Mouse (Mus musculus) left cerebral cortex, postnatal 10 days (tissue): Measurements from ENCODE around the gene Fzd9. TPM values are rescaled to one million over a fixed set of nuclear protein-coding genes. Genes with fewer than 3 reads are reported as not detected.
"Not testable (repeated sequence)": the region's sequence is repeated elsewhere in the genome, so short reads cannot be mapped to it uniquely, and the experiment has no call there.

ENCODE experiments used
- DNase-seq, 2 experiments: peaks; one replicate each; pipeline ENCODE4 v3.0.0; 2021 to 2022; ENCODE audit warnings: low spot score in 2 of 2, mixed read lengths in 1 of 2; ENCODE audit errors: extremely low spot score in 1 of 2
- intact Hi-C: fragments of 180-260 bp; cut with DNase I; formaldehyde crosslinking; loops from one replicate; pipeline ENCODE4 v1.15.1; 2025
- total RNA-seq, 2 experiments: library from RNA; stranded (reverse); gene quantifications; 2 replicates each; pipeline ENCODE4 v1.2.3; 2021

Fzd9 gene
- total RNA-seq, 2 experiments from 2014 or later = 8.8 to 9.0 TPM

- intact Hi-C loops = no loop called here
- peak in 1 of 2 experiments; percentile 48 for DNase-seq
Observed at GRCm38 (mm10) chr5:135250186-135251078, 598 bp downstream of the Fzd9 start.

DNA sequence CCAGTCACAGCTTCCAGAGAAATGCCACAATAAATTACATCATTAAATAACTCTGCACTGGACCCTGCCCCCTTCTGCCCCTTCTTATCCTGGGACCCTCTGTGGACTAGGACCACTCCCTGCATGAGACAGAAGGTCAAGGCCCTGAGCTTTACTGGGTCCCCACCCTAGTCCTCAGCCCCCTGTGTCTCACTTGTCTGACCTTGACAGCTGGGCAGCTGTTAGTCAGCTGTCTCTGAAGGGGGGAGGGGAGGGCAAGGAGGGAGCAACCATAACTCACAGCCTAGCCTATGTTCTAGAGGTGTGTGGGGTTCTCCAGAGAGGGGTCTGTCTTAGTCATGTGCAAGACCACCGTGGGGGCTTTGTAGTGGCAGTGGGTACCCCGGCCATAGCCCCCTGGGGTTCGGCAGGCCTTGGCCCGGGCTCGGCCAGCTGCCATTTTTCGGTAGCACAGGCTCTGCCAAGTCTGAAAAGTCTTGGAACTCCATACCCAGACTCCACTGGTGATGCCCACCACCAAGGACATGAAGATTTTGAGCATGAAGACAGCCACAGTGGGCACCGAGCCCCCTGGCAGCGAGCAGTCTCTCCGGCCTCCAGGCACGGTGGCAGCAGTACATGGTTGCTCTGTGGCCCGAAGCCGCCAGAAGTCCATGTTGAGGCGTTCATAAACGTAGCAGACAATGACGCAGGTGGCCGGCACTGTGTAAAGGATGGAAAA lies 1.9 kb downstream of the Fzd9 start:
- intact Hi-C loops = no loop called here
- DNase-seq = no peak

DNA sequence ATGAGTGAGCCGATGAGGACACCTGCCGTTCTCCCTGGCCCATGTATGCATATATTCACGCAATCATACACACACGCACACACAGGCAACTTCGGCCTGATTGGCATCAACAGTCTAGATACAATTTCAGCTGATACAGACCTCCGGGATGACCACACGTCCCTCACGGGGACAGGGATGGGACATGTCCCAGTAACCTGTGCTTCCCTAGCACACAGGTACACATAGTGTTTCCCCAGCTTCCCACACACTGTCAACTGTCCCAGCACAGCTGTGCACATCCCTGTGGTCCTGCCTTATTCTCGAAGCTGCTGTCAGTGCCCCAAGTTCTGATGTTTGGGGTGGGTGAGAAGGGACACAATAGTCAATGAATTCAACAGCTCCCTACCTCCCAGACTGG lies 3.7 kb downstream of the Fzd9 start:
- DNase-seq = no peak
- intact Hi-C loops = no loop called here

GRCm38 (mm10) chr5:135246531-135246930 lies 4.5 kb downstream of the Fzd9 start:
- intact Hi-C loops = no loop called here
- DNase-seq = no peak

DNA sequence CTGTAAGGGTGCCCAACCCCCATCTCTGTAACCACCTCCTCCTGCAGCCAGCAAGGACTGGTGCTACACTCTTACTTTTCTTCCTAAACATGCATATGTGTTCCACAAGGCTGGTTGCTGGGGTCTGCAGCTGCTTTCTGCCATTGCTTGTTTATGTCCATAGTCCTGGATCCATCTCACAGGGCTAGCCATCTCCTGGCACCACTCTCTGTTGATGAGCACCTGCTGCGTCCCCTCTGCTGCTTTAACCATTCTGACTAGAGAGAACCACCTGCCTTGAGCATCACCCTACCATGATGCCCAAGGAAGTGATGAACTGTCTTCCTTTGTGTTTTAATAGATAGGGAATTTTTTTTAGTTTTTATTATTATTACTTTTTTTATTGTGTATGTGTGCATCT lies 7.9 kb downstream of the Fzd9 start:
- intact Hi-C loops = no loop called here

GRCm38 (mm10) chr5:135242608-135243007 lies 8.4 kb downstream of the Fzd9 start:
- intact Hi-C loops = no loop called here
- DNase-seq = no peak

More for the DNA sequence above, 7.9 kb downstream of the Fzd9 start:
- DNase-seq = no peak

DNA sequence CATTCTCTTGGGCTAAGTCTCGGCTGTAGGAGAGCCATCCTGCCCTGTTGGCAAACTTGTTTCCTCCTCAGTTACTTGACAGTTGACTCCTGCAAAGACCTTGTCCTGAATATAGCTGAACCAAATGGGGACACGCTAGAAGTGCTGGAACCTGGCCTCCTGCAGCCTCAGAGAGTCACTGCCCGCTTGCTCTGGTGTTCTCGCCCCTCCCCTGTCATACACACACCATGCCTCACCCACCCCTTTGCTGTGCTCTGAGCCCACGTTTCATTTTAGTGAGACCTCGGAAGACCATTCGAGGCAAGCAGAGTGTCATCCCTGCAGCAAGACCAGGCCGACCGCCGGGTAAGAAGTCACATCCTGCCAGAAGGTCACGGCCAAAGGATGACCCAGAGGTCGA lies 8.9 kb downstream of the Fzd9 start:
- intact Hi-C loops = no loop called here
- no peak for DNase-seq

DNA sequence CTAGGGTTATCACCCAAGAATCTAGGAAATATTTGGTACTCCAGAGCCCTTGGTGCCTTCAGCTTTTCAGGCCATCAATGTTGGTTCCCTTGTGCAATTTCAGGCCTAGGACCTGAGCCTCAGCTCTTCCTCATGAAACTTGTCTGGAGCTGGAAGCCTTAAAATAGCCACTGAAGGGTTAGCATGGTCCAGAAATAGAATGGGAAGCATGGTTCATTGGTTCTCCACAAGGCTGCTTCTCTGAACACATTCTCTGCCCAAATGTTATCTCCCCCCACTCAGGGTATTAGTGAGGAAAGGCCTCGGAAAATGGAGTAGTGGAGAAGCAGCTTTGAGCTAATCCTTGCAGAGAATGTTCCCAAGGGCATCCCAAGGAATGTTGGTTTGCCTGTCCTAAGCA lies 9.6 kb downstream of the Fzd9 start:
- intact Hi-C loops = no loop called here
- DNase-seq = no peak

GRCm38 (mm10) chr5:135238832-135239231 lies 12.2 kb downstream of the Fzd9 start:
- no peak for DNase-seq

DNA sequence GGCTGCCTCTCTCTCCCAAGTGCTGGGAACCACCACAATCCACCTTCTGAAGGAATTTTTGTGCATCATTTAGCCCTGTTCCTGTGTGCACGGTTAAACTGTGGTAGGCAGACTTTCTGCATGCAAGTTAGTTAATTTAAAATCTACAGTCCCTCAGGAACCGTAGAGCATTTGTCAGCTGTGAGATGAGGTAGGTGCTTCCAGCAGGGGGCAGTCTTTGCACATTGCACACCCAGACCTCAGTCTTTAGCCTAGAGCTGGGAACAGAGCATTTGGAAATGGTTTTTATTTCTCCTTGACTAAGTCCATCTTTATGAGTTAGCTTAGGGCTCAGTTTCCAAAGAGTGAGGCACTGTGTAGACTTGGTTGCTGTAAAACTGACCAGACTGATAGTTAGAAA lies 14.5 kb downstream of the Fzd9 start:
- intact Hi-C loops = loop anchor here (2.0 kb wide), 1 partner anchor 46 kb away; no protein-coding TSS in a partner anchor
- peak; percentile 43 to 65 for DNase-seq

More at GRCm38 (mm10) chr5:135238832-135239231, 12.2 kb downstream of the Fzd9 start:
- intact Hi-C loops = no loop called here

- intact Hi-C loops = no loop called here
Observed at GRCm38 (mm10) chr5:135233166-135233920, 17.7 kb downstream of the Fzd9 start.

DNA sequence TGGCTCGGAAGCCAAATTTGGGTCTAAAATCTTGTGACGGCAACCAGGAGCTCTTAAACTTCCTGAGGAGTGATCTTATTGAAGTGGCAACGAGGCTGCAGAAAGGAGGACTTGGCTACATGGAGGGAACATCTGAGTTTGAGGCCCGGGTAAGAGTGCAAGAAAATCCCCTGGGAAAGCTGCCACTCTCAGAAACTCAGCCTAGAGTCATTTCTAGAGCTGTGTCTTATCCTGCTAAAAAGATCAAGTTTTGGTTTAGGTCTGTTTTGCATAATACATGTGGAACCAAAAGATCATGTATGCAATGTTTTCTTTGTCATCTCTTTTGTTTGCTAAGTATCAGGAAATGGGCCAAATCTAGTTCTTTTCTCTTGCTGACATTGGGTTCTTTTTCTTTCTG lies 20.8 kb downstream of the Fzd9 start:
- intact Hi-C loops = no loop called here
- no peak for DNase-seq

More at GRCm38 (mm10) chr5:135233166-135233920, 17.7 kb downstream of the Fzd9 start:
- no peak for DNase-seq

DNA sequence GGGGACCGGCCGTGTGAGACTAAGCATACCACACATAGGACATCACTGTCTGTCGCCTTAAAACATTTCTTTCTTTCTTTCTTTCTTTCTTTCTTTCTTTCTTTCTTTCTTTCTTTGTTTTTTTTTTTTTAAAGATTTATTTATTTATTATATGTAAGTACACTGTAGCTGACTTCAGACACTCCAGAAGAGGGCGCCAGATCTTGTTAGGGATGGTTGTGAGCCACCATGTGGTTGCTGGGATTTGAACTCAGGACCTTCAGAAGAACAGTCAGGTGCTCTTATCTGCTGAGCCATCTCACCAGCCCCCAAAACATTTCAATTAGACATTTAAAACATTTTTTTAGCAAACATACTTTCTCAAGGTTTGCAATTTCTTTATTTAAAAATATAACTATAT lies 25.2 kb downstream of the Fzd9 start:
- DNase-seq, intact Hi-C loops: not testable (repeated sequence)

- intact Hi-C loops = no loop called here
- DNase-seq = no peak
Observed at GRCm38 (mm10) chr5:135224169-135224568, 26.9 kb downstream of the Fzd9 start.

GRCm38 (mm10) chr5:135222066-135222465 lies 29.0 kb downstream of the Fzd9 start:
- intact Hi-C loops = no loop called here
- no peak for DNase-seq

DNA sequence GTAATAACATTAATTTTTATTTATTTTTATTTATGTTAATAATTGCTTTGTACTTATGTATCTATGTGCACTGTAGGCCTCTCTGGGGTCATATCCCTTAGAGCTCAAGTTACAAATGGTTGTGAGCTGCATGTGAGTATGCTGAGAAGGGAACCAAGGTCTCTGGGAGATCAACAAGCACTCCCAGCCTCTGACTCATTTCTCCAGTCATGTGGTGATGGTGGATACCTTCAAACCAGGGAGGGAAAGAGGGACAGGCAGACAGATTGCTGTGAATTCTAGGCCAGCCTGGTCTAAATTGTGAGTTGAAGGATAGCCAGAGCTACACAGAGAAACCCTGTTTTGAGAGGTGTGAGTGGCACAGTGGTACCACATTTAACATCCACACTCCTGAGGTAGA lies 30.1 kb downstream of the Fzd9 start:
- intact Hi-C loops = no loop called here
- DNase-seq = no peak

- intact Hi-C loops = no loop called here
- peak in 1 of 2 experiments; percentile 22 for DNase-seq
Observed at GRCm38 (mm10) chr5:135216871-135217270, 34.2 kb downstream of the Fzd9 start.

DNA sequence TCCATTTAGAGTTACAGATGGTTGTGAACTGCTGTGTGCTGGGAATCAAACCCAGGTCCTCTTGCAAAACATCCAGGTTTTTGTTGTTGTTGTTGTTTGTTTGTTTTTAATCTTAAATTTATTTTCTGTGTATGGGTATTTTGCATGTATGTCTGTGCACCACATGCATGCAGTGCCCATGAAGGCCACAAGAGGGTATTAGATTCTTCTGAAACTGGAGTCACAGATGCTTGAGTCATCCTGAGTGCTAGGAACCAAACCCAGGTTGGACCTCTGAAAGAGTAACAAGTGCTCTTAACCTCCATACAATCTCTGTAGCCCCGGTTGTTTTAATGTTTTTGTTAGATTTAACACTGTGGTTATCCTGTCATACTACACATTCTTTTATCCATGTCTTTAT lies 42.8 kb downstream of the Fzd9 start:
- intact Hi-C loops = no loop called here
- no peak for DNase-seq

GRCm38 (mm10) chr5:135202763-135203162 lies 48.3 kb downstream of the Fzd9 start:
- intact Hi-C loops = no loop called here
- DNase-seq = no peak
